Mouse (Mus musculus) thymus, postnatal 25 days (tissue): Measurements from ENCODE around the gene 2310007B03Rik.

Source experiments
- DNase-seq: peaks from one replicate; pipeline ENCODE4 v3.0.0; 2022

2310007B03Rik gene

GRCm38 (mm10) chr1:93159566-93160500 lies 915 bp downstream of the 2310007B03Rik start:
- DNase-seq = no peak

- no peak for DNase-seq
Measured at GRCm38 (mm10) chr1:93158916-93159315, 1.8 kb downstream of the 2310007B03Rik start.

- no peak for DNase-seq
Measured at GRCm38 (mm10) chr1:93157566-93157965, 3.2 kb downstream of the 2310007B03Rik start.

- no peak for DNase-seq
Measured at GRCm38 (mm10) chr1:93150907-93151661, 9.7 kb downstream of the 2310007B03Rik start.

GRCm38 (mm10) chr1:93144176-93144575 lies 16.6 kb downstream of the 2310007B03Rik start:
- DNase-seq = no peak

- no peak for DNase-seq
Measured at GRCm38 (mm10) chr1:93142871-93143270, 17.9 kb downstream of the 2310007B03Rik start.

GRCm38 (mm10) chr1:93139713-93140112 lies 21.0 kb downstream of the 2310007B03Rik start:
- no peak for DNase-seq

GRCm38 (mm10) chr1:93138534-93138933 lies 22.2 kb downstream of the 2310007B03Rik start:
- DNase-seq = no peak

- DNase-seq = no peak
Measured at GRCm38 (mm10) chr1:93135036-93135526, 25.7 kb downstream of the 2310007B03Rik start, which contains the start of gene Agxt. Gene Agxt, plus strand, starts transcription at chr1:93135240.

- no peak for DNase-seq
Measured at GRCm38 (mm10) chr1:93132676-93133075, 28.1 kb downstream of the 2310007B03Rik start.

- DNase-seq = no peak
Measured at GRCm38 (mm10) chr1:93130242-93130983, 30.3 kb downstream of the 2310007B03Rik start.

- no peak for DNase-seq
Measured at GRCm38 (mm10) chr1:93128710-93129349, 31.9 kb downstream of the 2310007B03Rik start.

- no peak for DNase-seq
Measured at GRCm38 (mm10) chr1:93128209-93128608, 32.5 kb downstream of the 2310007B03Rik start.

GRCm38 (mm10) chr1:93125256-93125655 lies 35.5 kb downstream of the 2310007B03Rik start:
- DNase-seq = no peak

GRCm38 (mm10) chr1:93124066-93124465 lies 36.7 kb downstream of the 2310007B03Rik start:
- DNase-seq = no peak

GRCm38 (mm10) chr1:93123179-93123854 lies 37.4 kb downstream of the 2310007B03Rik start:
- DNase-seq = no peak

GRCm38 (mm10) chr1:93118816-93119215 lies 41.9 kb downstream of the 2310007B03Rik start:
- DNase-seq = no peak

GRCm38 (mm10) chr1:93115471-93115870 lies 45.3 kb downstream of the 2310007B03Rik start:
- no peak for DNase-seq

- DNase-seq = peak; percentile 60
Measured at GRCm38 (mm10) chr1:93114713-93115463, 45.9 kb downstream of the 2310007B03Rik start.

GRCm38 (mm10) chr1:93102700-93103099 lies 58.0 kb downstream of the 2310007B03Rik start:
- DNase-seq = no peak

GRCm38 (mm10) chr1:93101571-93102061 lies 59.1 kb downstream of the 2310007B03Rik start, which contains the start of gene Kif1a:
Gene Kif1a, minus strand, starts transcription at chr1:93101951.
- no peak for DNase-seq
